8 mouse cellular contexts compared by ENCODE assay signal in genomic region chr11:119354798-119355442, GRCm38 (mm10). TPM values are rescaled to one million over a fixed set of nuclear protein-coding genes. Genes with fewer than 3 reads are reported as not detected.
A peak's percentile ranks its signal among the peaks of the same experiment; 100 is the strongest.
DNase-seq lines count a peak whose midpoint lies in the region; ATAC-seq lines count a peak whose summit lies in the region.

No protein-coding gene starts in this region.

- H3K9me3 ChIP-seq in embryonic facial prominence, embryonic 13.5 days, result no peaks in the 10 kb centered on the region
- no peaks in the 10 kb centered on the region for H3K9me3 ChIP-seq in heart, embryonic 16.5 days (replicated peaks; ENCODE audit: control insufficient read depth, low read length)

- peak overlapping the region; percentile 79 for H3K27ac ChIP-seq in embryonic facial prominence, embryonic 13.5 days
- peak overlapping the region; percentile 79 for H3K27ac ChIP-seq in heart, embryonic 16.5 days (ENCODE audit: low read length)

- WGBS in embryonic facial prominence, embryonic 13.5 days, result 6% methylated on average over 23 of the region's 23 CpGs
- WGBS in heart, embryonic 16.5 days, result under 1% methylated on average over 23 of the region's 23 CpGs

- H3K4me1 ChIP-seq in embryonic facial prominence, embryonic 13.5 days, result peaks cover 22% of the 10 kb centered on the region
- H3K4me1 ChIP-seq in heart, embryonic 16.5 days (ENCODE audit: control insufficient read depth, insufficient read depth, low read length), result peaks cover 10% of the 10 kb centered on the region

- peak overlapping the region; percentile 73 for H3K4me3 ChIP-seq in embryonic facial prominence, embryonic 13.5 days
- peak overlapping the region; percentile 74 for H3K4me3 ChIP-seq in heart, embryonic 16.5 days (ENCODE audit: low read length)

- ATAC-seq in embryonic facial prominence, embryonic 13.5 days (ENCODE audit: insufficient number of reproducible peaks, insufficient read depth, low FRiP score, low TSS enrichment, low read depth), result no peak
- peak; percentile 21 for ATAC-seq in heart, embryonic 16.5 days (replicated peaks; ENCODE audit: extremely low read depth, insufficient read depth, low FRiP score)

- peaks cover 12% of the 10 kb centered on the region for H3K36me3 ChIP-seq in embryonic facial prominence, embryonic 13.5 days
- 0 out of 2 replicates have a peak, but pooled peaks cover under 1% of the 10 kb centered on the region for H3K36me3 ChIP-seq in heart, embryonic 16.5 days (ENCODE audit: control insufficient read depth, insufficient read depth)

- peak overlapping the region; percentile 96 for H3K4me2 ChIP-seq in embryonic facial prominence, embryonic 13.5 days
- peak overlapping the region; percentile 89 for H3K4me2 ChIP-seq in heart, embryonic 16.5 days (ENCODE audit: low read depth, low read length)

- peak overlapping the region; percentile 81 for H3K9ac ChIP-seq in embryonic facial prominence, embryonic 13.5 days
- H3K9ac ChIP-seq in heart, embryonic 16.5 days (ENCODE audit: low read length), result peak overlapping the region; percentile 73

- no peaks in the 10 kb centered on the region for H3K27me3 ChIP-seq in embryonic facial prominence, embryonic 13.5 days
- no peaks in the 10 kb centered on the region for H3K27me3 ChIP-seq in heart, embryonic 16.5 days (ENCODE audit: control insufficient read depth, insufficient read depth, low read length)

- peak; percentile 18 for DNase-seq in embryo, embryonic 10.5 days (ENCODE audit: low spot score)
- no peak for DNase-seq in embryo, embryonic 9.5 days (ENCODE audit: extremely low spot score)
- peak; percentile 23 for DNase-seq in MN1 (ENCODE audit: low spot score)
- DNase-seq in kidney, postnatal 10 days, result peak; percentile 72
- peak; percentile 85 to 90 for DNase-seq in lung, postnatal 4 days
- peak; percentile 39 to 53 for DNase-seq in spleen, postnatal 14 days (ENCODE audit: low spot score in 2 of 2)

RNA-seq across cellular contexts. Expression of gene Sgsh, which starts 0.4 kb away (rescaled TPM):
- 5.9 and 6.2 TPM in 2 replicates for polyA plus RNA-seq in embryonic facial prominence, embryonic 13.5 days (2015; fragmentation: Nextera tagmentation; extraction: Ambion mirVana)
- polyA plus RNA-seq in heart, embryonic 16.5 days (2015; fragmentation: Nextera tagmentation; extraction: Ambion mirVana), result 4.7 and 6.1 TPM in 2 replicates

RNA-seq across cellular contexts. Expression of gene Slc26a11, which starts 0.4 kb away (rescaled TPM):
- polyA plus RNA-seq in embryonic facial prominence, embryonic 13.5 days (2015; fragmentation: Nextera tagmentation; extraction: Ambion mirVana), result 11.0 and 11.9 TPM in 2 replicates
- 10.2 TPM in 2 replicates for polyA plus RNA-seq in heart, embryonic 16.5 days (2015; fragmentation: Nextera tagmentation; extraction: Ambion mirVana)

RNA-seq across cellular contexts. Expression of gene Rnf213, which starts 38.0 kb away (rescaled TPM):
- 1.9 and 2.1 TPM in 2 replicates for polyA plus RNA-seq in embryonic facial prominence, embryonic 13.5 days (2015; fragmentation: Nextera tagmentation; extraction: Ambion mirVana)
- polyA plus RNA-seq in heart, embryonic 16.5 days (2015; fragmentation: Nextera tagmentation; extraction: Ambion mirVana), result 6.7 and 7.6 TPM in 2 replicates

RNA-seq across cellular contexts. Expression of gene Card14, which starts 47.4 kb away (rescaled TPM):
- 1.1 and 1.2 TPM in 2 replicates for polyA plus RNA-seq in embryonic facial prominence, embryonic 13.5 days (2015; fragmentation: Nextera tagmentation; extraction: Ambion mirVana)
- 0.20 and 0.35 TPM in 2 replicates for polyA plus RNA-seq in heart, embryonic 16.5 days (2015; fragmentation: Nextera tagmentation; extraction: Ambion mirVana)

RNA-seq across cellular contexts. Expression of gene Eif4a3, which starts 55.0 kb away (rescaled TPM):
- polyA plus RNA-seq in embryonic facial prominence, embryonic 13.5 days (2015; fragmentation: Nextera tagmentation; extraction: Ambion mirVana), result 339 and 385 TPM in 2 replicates
- 248 and 252 TPM in 2 replicates for polyA plus RNA-seq in heart, embryonic 16.5 days (2015; fragmentation: Nextera tagmentation; extraction: Ambion mirVana)
